Mouse (Mus musculus): ENCODE measurements around the gene Tmem221.

The Tmem221 gene

DNA sequence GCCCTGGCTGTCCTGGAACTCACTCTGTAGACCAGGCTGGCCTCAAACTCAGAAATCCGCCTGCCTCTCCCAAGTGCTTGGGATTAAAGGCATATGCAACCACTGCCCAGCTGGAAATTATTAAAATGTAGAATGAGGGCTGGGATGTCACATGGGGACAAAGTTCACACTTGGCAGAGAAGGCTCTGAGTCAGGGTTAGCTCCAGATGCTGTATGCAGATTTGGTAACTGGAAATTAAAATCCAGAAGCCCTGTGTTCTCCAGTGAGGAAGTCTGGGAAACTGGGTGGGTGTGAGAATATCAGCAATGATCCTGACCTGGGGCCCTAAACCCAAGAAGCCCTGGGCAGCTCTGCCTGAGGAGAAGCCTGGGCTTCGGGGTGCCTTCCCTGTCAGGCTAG lies 49.4 kb downstream of the Tmem221 start:
- DNase-seq (ENCODE audit: low spot score in 2 of 2): no peak

DNA sequence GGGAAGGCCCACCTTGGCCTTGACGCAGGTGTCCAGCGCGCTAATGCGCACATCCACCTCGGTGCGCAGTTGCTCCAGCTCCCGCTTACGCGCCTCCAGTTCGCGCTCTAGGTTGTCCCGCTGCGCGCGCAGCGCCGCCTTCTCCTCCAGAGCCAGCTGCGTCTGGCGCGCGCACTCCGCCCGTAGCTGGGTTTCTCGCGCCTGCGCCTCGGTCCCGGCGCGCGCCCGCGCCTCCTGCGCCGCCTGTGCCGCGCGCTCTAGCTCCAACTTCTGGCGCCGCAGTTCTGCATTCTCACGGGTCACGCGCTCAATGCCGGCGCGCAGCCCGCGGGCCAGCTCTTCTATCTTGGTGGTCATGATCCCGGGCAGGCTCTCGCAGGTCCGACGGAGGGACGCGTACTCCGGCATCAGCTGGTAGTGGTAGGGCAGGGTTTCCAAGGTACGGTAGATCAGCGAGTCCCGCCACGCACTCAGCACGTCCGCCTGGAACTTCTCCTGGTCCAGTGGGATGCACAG lies 51.0 kb downstream of the Tmem221 start:
- DNase-seq (ENCODE audit: low spot score in 2 of 2): peak; percentile 74 to 81

DNA sequence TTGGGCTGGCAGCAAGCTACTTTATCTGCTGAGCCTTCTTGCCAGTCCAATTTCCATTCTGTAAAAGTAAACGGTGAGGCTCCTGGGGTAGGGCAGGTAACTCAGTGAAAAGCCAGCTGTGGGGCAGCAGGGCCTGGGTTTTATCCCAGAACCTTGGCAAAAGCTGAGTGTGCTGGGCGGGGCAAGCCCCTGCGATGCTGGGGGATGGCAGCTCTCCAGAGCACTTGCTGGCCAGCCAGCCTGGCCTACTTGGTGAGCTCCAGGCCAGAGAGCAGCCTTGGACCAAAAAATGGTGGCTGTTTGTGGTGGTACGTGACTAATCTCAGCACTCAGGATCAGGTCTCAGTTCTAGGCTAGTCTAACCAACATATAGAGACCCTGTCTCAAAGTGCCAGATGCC lies 52.7 kb downstream of the Tmem221 start:
- DNase-seq (ENCODE audit: low spot score in 2 of 2): no peak

DNA sequence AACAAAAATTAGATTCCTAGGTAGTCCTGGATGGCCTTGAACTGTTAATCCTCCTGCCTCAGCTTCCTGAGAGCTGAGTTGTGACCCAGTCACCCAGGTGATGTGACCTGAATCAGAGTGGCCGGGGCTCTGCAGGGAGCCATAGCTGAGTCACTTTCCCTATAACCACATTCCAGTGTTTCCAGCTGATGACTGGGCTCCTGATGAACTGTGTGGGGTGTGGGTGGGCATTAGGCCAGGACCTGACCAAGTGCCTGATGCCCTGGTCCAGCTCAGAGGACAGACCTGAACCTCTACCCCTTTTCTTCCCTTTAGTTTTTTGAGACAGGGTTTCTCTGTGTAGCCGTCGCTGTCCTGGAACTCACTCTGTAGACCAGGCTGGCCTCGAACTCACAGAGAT lies 53.3 kb downstream of the Tmem221 start:
- DNase-seq (ENCODE audit: low spot score in 2 of 2): no peak

DNA sequence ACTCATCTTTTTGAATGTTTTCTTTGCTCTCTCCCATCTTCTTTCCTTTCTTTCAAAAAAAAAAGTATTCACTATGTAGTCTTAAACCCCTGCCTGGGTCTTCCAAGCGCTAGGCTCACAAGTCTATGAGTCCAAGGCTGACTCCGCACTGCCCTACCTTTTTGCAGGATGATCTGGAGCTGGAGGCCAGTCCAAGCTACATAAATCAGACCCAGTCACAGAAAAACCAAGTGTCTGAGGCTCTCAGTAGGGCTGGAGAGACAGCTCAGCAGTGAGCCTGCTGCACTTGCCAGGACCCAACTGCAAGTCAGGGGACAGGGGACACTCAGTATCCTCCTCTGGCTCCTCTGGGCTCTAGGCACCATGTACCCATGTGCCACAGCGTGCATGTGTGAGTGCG lies 54.3 kb downstream of the Tmem221 start:
- no peak for DNase-seq (ENCODE audit: low spot score in 2 of 2)
